Mouse (Mus musculus): Measurements from ENCODE around the gene Asic2.

- TF ChIP-seq POLR2A (IDR thresholded peaks at IDR 0.05; ENCODE audit: borderline replicate concordance, insufficient read depth, low read length) (no peak), CTCF (IDR thresholded peaks at IDR 0.05; ENCODE audit: borderline replicate concordance, insufficient read depth, low read depth, low read length) (no peak)
These were observed 1105.3 kb downstream of the Asic2 start for GRCm38 (mm10) chr11:80862941-80863340.
